Mouse (Mus musculus) heart, postnatal 36 days (tissue): Measurements from ENCODE around the gene Adgrb3. TPM values are rescaled to one million over a fixed set of nuclear protein-coding genes. Genes with fewer than 3 reads are reported as not detected.

Experiments
- DNase-seq, 2 experiments: peaks; one replicate each; pipeline ENCODE4 v3.0.0; 2021 to 2022
- intact Hi-C: fragments of 180-260 bp; cut with DNase I; formaldehyde crosslinking; loops from one replicate; pipeline ENCODE4 v1.15.1; 2025
- total RNA-seq, 2 experiments: library from RNA; stranded (reverse); gene quantifications; 2 replicates each; pipeline ENCODE4 v1.2.3; 2021

The Adgrb3 gene
- not detected for total RNA-seq

GRCm38 (mm10) chr1:25828971-25829920 lies at the start of gene Adgrb3:
Gene Adgrb3 (minus strand): TSS chr1:25829707.
- DNase-seq = no peak
- intact Hi-C loops = no loop called here

GRCm38 (mm10) chr1:25877526-25877925 lies 48.0 kb upstream of the Adgrb3 start:
- intact Hi-C loops = no loop called here
- DNase-seq = no peak

GRCm38 (mm10) chr1:25857473-25857872 lies 28.0 kb upstream of the Adgrb3 start:
- intact Hi-C loops = no loop called here

GRCm38 (mm10) chr1:25854451-25854978 lies 25.0 kb upstream of the Adgrb3 start:
- intact Hi-C loops = no loop called here

More at GRCm38 (mm10) chr1:25857473-25857872, 28.0 kb upstream of the Adgrb3 start:
- no peak for DNase-seq

GRCm38 (mm10) chr1:25832260-25832659 lies 2.8 kb upstream of the Adgrb3 start:
- DNase-seq = no peak
- intact Hi-C loops = no loop called here

More at GRCm38 (mm10) chr1:25854451-25854978, 25.0 kb upstream of the Adgrb3 start:
- DNase-seq = no peak

GRCm38 (mm10) chr1:25831521-25831900 lies 2.0 kb upstream of the Adgrb3 start:
- DNase-seq = no peak
- intact Hi-C loops = no loop called here

- intact Hi-C loops = no loop called here
- DNase-seq = no peak
Measured at GRCm38 (mm10) chr1:25830757-25831520, 1.4 kb upstream of the Adgrb3 start.

GRCm38 (mm10) chr1:25829921-25830751 lies 629 bp upstream of the Adgrb3 start:
- intact Hi-C loops = no loop called here

GRCm38 (mm10) chr1:25828071-25828755 lies 1.3 kb downstream of the Adgrb3 start:
- DNase-seq = no peak
- intact Hi-C loops = no loop called here

More at GRCm38 (mm10) chr1:25829921-25830751, 629 bp upstream of the Adgrb3 start:
- DNase-seq = no peak

GRCm38 (mm10) chr1:25827436-25827835 lies 2.1 kb downstream of the Adgrb3 start:
- intact Hi-C loops = no loop called here
- DNase-seq = no peak

GRCm38 (mm10) chr1:25826771-25827170 lies 2.7 kb downstream of the Adgrb3 start:
- intact Hi-C loops = no loop called here

GRCm38 (mm10) chr1:25824626-25825025 lies 4.9 kb downstream of the Adgrb3 start:
- intact Hi-C loops = no loop called here
- DNase-seq = no peak

More at GRCm38 (mm10) chr1:25826771-25827170, 2.7 kb downstream of the Adgrb3 start:
- DNase-seq = no peak

- DNase-seq = no peak
- intact Hi-C loops = no loop called here
Measured at GRCm38 (mm10) chr1:25823961-25824360, 5.5 kb downstream of the Adgrb3 start.

GRCm38 (mm10) chr1:25815491-25815890 lies 14.0 kb downstream of the Adgrb3 start:
- DNase-seq = no peak
- intact Hi-C loops = no loop called here

- no peak for DNase-seq
- intact Hi-C loops = no loop called here
Measured at GRCm38 (mm10) chr1:25778784-25779183, 50.7 kb downstream of the Adgrb3 start.

- DNase-seq = no peak
- intact Hi-C loops = no loop called here
Measured at GRCm38 (mm10) chr1:25777459-25777858, 52.0 kb downstream of the Adgrb3 start.

- no peak for DNase-seq
- intact Hi-C loops = no loop called here
Measured at GRCm38 (mm10) chr1:25775440-25776130, 53.9 kb downstream of the Adgrb3 start.

GRCm38 (mm10) chr1:25768958-25769357 lies 60.5 kb downstream of the Adgrb3 start:
- no peak for DNase-seq
- intact Hi-C loops = no loop called here

- intact Hi-C loops = no loop called here
- no peak for DNase-seq
Measured at GRCm38 (mm10) chr1:25755265-25755664, 74.2 kb downstream of the Adgrb3 start.
